Mouse (Mus musculus) liver, embryonic 14 days (tissue): ENCODE measurements around the gene Gpr3. TPM values are rescaled to one million over a fixed set of nuclear protein-coding genes. Genes with fewer than 3 reads are reported as not detected.

Experiments used
- polyA plus RNA-seq: library from polyadenylated mRNA; depleted of rRNA; stranded (reverse); fragments of >200 nt; gene quantifications from 2 replicates; pipeline ENCODE4 v1.2.3, GENCODE M21; 2012; rRNA removed

Gene Gpr3
- polyA plus RNA-seq = not detected in 2 replicates

GRCm38 (mm10) chr4:133211751-133212561 lies at the start of gene Gpr3, which contains the start of gene Cd164l2:
Gene Gpr3 (minus strand): TSS chr4:133212536.
Gene Cd164l2 (plus strand): TSS chr4:133212131.

GRCm38 (mm10) chr4:133240490-133240921 lies 28.2 kb upstream of the Gpr3 start, which contains the start of gene Map3k6:
Gene Map3k6 (plus strand): TSS chr4:133240818.

Other genes with a start within 250 kb of the Gpr3 start
- gene Fgr, start 238.4 kb downstream of the Gpr3 start, polyA plus RNA-seq = 0.60 and 0.91 TPM in 2 replicates
- gene Ahdc1, start 201.3 kb downstream of the Gpr3 start, polyA plus RNA-seq = 1.1 and 1.2 TPM in 2 replicates
- gene Wasf2, start 82.0 kb downstream of the Gpr3 start, polyA plus RNA-seq = 10.2 and 12.9 TPM in 2 replicates
- 0.07 TPM in 1 of 2 replicates, not detected in the other for gene Cd164l2, start 405 bp downstream of the Gpr3 start, polyA plus RNA-seq
- gene Map3k6, start 28.3 kb upstream of the Gpr3 start, polyA plus RNA-seq = 1.9 and 2.1 TPM in 2 replicates
- gene Sytl1, start 50.6 kb upstream of the Gpr3 start, polyA plus RNA-seq = 0.35 and 0.40 TPM in 2 replicates
- gene Tmem222, start 65.3 kb upstream of the Gpr3 start, polyA plus RNA-seq = 28.7 and 32.3 TPM in 2 replicates
- gene Wdtc1, start 140.9 kb upstream of the Gpr3 start, polyA plus RNA-seq = 5.4 and 6.4 TPM in 2 replicates
- gene Slc9a1, start 157.2 kb upstream of the Gpr3 start, polyA plus RNA-seq = 5.6 and 6.9 TPM in 2 replicates